Mouse (Mus musculus) regulatory T cell (primary cell): ENCODE data around the gene Vps4b.
"Not testable (repeated sequence)": the region's sequence is repeated elsewhere in the genome, so short reads cannot be mapped to it uniquely, and the experiment has no call there.

ENCODE experiments used
- in situ Hi-C: fragments of 300-600 bp; cut with MboI, MseI; formaldehyde crosslinking; loops from one replicate; pipeline ENCODE4 v1.15.1; 2025; ENCODE audit warnings: high pct_unique_total_duplicates

Gene Vps4b

DNA sequence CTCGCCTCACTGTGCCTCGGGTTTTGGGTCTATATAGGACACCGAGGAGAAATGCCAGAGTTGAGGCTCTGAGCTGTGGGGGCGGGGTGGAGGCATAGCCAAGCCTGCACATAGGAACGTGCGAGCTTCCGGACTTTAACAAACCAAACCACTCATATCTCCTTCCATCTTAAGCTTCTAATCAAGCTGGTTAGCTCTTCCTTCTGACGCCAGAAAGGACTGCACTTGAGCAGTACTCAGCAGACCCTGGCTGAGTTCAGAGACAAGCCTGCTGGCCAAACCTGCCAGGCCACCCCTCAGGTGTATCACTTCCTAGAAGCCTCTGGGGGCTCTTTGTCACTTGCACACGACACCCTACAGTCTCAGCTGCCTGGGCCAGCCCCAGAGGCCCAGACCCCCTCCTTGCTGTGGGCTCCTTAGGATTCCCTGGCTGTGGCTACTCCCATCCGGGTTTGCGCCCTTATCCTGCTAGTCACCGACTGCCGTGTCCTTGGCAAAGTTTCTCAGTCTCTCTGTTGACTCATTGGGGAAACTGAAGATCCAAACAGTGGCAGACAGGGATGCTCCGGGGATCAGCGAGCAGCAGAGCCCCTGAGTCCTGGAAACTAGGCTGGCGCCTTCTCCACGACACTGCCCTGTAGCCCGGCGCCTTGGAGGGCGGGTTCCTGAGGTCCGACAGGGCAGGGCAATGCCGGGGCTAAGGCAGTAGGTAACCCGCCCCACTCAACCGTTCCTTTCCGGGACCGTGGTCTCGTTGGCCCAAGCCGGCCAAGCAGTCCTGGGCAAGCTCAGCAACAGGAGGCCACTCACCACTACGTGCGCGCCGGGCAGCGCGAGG, 37.6 kb downstream of the Vps4b start:
- in situ Hi-C loops = no loop called here

DNA sequence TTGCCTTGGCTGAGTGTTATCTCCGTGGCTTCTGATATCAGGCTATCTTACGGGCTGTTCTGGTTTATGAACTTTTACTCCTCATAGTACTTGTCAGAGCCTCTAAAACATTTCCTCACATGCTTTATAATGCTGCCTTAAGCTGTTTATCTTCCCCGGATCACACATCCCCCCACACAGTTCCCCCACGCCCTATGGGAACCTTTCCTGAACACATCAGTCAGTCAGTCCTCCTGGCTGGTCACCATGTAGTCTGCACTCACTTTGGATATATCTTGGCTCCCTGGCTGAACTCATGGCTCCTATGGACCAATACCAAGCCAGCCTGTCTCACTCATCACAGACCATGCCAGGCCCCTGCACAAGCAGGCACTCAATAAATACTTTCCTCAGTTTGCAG, 39.9 kb downstream of the Vps4b start:
- in situ Hi-C loops = no loop called here

DNA sequence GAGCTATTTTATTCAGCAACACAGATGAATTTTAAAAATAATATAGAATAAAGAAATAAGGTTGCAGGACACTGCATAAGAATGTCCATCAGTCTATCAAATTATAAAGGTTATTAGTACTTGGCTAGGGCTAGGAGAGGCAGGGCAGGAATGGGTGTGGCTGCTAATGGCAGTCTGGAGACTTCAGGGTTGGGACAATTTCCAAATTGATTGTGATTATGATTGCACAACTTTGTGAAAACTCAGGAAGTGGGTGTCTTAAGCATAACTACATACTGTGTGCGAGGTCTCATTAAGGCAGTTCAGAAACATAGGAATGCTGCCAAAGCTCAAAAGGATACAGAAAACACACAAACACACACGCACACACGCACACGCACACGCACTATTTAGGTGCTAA, 44.5 kb downstream of the Vps4b start:
- in situ Hi-C loops = no loop called here

DNA sequence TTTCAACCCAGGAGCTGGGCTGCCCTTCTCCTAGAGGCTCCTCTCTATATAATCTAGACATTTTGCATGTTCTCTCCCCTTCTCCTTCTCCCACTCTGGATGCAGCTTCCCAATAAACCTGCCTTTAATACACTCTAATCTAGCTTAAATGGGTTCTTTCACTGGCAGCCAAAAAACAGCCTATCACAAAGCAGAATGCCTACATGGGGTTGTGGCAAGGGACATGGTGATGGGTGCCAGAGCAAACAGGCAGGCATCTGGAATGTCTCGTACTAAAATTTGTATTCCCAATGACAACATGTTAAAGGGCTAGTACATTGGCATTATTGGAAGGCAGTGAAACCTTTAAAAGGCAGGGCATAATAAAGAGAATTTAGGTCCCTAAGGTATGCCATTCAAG, 45.9 kb downstream of the Vps4b start:
- in situ Hi-C loops = no loop called here

DNA sequence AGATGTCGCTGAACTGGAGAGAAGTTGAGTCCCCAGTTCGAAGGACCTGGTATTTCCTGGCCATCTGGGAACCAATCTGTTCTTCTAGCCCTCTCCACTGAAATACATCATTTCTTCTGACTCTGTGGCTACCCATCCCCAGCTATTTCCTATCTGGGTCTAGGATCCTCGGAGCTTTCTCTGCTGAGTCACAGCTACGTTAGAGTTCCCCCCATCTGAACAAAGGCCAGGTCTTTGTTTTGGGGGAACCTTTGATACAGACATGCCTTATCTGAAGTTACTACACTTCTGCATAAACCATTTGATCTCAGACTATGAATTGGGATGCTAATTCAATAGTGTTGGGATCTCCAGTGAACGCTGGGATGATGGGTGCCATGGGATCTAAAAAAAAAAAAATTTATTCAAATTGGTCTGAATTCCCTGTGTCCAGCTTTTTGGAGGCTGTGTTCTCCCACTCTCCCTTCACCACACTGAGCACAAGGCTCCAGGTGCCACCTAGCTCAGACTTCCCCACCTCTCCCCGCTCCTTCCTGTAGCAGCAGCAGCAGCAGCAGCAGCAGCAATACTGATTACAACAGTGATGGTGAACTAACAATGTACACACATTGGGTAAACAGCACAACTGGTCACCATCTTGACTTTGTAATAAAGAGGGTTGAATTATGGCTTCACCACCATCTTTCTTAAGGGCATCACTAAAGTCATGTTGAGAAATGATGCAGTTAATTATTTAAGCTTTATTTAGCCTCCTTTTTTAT, 47.8 kb downstream of the Vps4b start:
- in situ Hi-C loops = loop anchor here (5.0 to 25.0 kb wide), 3 partner anchors 134 to 686 kb away; no protein-coding TSS in a partner anchor

DNA sequence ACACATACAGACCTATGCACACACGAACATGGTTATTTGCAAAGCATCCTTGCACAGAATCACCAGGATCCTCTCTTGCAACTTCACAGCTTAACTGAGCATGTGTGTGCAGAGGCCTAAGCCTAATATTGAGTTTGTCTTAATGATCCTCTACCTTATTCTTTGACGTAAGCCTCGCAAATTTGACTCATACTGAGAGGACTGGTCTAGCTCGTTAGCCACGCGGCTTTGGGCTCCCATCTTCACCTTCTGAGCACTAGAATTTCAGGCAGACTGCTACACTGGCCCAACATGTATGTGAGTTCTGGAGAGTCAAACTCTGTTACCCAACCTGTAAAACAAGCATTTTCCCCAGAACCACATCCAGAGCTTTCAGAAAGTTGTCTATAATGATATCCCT, 53.5 kb downstream of the Vps4b start:
- in situ Hi-C loops = loop anchor here (5.0 to 25.0 kb wide), 3 partner anchors 231 to 681 kb away; no protein-coding TSS in a partner anchor

DNA sequence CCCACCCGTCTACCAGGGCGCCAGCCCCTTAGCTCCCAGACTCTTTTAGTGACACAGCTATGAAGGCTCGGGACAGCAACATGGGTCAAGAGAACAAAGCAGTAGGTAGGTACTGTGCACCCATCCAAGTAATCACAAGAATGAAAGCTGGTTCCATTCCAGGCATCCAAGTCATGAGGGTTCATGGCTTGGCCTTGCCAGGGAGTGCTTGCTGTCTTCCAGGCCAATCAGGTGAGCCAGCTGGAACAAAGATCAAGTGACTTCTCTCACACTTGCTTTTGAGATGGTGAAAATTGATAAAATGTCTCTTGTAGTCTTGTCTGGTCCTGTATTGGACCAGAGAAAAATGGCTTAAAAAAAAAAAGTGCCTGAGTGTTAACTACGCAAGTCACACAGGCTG, 55.8 kb downstream of the Vps4b start:
- in situ Hi-C loops = loop anchor here (5.0 to 25.0 kb wide), 3 partner anchors 228 to 678 kb away; no protein-coding TSS in a partner anchor

DNA sequence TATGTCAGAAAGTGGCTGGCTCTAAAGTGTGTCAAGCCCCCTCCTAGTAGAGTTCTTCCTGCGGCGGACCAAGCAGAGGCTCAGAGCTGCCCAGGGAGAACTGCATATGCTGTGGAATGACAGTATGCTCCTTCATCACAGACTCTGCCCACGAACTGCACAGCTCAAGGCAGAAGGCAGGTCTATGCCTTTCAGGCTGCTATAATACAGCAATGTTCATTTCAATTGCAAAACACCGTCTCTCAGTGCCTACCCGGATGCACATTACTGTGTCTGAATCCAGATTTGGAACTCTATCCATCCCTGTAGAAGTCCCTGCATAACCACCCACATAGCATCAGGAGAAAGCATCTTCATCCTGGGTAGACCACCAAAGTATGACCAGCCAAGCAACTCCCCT, 56.7 kb downstream of the Vps4b start:
- in situ Hi-C loops = loop anchor here (5.0 to 25.0 kb wide), 4 partner anchors 228 to 678 kb away; no protein-coding TSS in a partner anchor

DNA sequence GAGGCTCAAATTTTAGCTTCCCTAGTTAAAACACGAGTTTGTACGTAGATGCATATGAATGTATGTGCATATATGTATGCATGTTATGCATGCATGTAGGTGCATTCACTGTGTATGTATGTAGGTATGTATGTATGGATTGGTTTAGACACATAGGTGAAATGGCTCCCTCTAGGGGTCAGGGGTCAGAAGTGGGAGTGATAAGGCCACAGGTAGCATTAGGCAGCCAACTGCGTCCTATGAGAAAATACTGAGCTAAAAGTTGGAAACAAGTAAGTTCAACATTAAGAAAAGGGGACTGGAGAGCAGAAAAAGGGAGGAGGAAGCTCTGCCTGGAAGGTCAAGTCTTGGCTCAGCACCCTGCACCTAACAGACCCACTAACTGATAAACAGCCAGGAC, 58.4 kb downstream of the Vps4b start:
- in situ Hi-C loops = loop anchor here (5.0 to 25.0 kb wide), 3 partner anchors 226 to 676 kb away; no protein-coding TSS in a partner anchor

DNA sequence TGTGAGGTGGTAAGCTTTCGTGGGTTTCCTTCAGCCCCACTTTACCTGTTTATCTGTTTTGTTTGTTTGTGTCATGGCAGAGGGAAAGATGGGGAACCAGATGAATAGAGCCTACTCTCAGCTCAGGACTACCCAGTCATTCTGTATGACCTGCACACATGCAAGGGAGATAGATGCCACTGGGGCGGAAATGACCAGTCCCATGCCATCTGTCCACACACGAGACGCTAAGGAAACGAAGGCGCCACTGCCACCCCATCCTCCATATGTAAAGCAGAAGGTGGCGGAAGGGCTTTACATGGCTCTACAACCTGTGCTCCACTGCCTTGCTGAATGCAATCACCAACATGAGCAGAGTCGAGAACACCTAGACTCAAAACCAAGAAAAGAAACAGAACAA, 60.3 kb downstream of the Vps4b start:
- in situ Hi-C loops = loop anchor here (5.0 to 25.0 kb wide), 3 partner anchors 224 to 674 kb away; no protein-coding TSS in a partner anchor

DNA sequence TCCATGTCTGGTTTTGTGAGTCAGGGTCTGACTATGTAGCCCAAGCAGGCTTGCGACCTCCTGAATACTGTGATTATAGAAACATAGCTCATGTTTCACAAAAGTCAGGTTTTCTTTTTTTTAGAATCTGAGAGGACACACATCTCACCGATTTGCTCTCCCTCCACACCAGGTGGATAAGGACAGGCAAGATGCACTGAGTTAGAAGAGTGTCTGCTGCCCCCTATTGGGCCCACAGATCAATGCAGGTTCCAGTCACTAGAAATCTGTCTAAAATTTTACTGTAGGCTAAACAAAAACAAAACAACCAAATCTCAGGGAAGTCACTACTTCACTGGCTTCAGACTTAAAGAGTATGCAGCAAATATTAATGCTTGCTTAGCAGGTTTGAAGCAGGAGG, 60.9 kb downstream of the Vps4b start:
- in situ Hi-C loops = loop anchor here (5.0 to 25.0 kb wide), 3 partner anchors 223 to 673 kb away; no protein-coding TSS in a partner anchor

DNA sequence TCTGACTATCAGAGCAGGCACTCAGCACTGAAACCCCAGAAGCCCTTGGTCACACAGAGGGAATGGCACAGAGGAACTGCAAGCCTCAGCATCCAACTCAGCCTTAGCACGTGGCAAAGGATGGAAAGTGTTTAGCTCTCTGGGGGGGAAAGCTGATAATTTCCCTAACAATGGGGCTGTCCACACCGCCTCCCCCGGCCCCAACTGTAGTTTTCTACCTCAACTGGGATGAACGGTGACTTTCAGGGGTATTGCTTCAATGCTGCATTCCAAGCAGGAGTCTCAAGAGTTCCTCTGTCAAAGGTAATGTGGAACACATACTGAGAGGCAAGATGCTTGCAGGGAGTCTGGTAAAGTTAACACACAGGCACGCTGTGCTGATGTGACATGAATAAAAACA, 74.5 kb downstream of the Vps4b start:
- in situ Hi-C loops = no loop called here

DNA sequence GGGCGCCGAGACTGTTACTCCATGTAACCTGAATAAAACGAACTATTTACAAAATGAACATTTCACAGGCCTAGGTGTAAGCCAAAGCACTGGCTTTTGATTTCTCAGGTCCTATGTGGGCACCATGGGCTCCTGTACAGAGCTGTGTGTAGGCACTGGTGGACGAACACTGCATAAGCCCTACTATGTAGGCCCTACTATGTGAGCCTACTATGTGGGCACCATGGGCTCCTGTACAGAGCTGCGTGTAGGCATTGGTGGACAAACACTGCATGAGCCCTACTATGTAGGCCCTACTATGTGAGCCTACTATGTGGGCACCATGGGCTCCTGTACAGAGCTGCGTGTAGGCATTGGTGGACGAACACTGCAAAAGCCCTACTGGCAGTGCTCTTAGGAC, 78.8 kb downstream of the Vps4b start:
- in situ Hi-C loops = not testable (repeated sequence)

DNA sequence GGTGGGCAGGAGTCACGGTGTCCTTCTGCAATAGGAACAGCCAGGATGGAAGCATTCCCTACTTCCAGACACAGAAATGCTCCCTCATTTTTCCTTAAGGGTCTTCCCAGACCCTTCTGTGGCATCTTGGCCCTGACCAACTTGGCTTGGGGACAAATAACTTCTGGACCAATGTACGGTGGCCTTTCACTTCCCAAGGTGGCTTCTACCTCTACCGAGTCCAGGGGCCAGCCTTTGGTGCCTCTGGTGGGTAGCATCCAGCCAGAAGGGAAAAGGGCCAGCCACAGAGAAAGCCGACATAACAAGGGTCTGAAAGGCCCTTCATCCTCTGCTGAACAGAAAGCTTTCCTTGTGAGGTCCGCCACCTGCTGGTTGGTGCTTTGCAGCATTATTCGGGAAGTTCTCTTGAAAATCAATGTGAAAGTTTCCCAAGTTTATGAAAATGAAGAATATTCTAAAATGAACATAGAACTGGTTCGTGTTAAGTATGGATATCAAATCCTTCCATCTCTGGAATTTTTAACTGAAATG, 79.4 kb downstream of the Vps4b start:
- in situ Hi-C loops = no loop called here

DNA sequence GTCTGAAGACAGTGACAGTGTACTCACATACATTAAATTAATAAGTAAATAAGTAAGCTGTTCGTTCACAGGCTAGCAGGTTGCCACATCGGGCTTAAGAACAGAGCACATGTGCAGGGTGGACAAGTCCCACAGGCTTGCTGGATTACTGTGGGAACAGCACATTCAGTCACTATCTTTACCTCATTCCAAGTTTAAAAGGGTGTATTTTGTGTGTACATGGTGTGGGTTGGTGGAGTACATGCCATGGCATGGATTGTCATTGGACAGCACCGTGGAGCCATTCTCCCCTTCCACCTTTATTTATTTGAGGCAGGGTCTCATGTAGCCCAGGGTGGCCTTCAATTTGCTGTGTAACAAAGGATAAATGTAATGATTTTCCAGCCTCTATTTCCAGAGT, 80.4 kb downstream of the Vps4b start:
- in situ Hi-C loops = no loop called here

DNA sequence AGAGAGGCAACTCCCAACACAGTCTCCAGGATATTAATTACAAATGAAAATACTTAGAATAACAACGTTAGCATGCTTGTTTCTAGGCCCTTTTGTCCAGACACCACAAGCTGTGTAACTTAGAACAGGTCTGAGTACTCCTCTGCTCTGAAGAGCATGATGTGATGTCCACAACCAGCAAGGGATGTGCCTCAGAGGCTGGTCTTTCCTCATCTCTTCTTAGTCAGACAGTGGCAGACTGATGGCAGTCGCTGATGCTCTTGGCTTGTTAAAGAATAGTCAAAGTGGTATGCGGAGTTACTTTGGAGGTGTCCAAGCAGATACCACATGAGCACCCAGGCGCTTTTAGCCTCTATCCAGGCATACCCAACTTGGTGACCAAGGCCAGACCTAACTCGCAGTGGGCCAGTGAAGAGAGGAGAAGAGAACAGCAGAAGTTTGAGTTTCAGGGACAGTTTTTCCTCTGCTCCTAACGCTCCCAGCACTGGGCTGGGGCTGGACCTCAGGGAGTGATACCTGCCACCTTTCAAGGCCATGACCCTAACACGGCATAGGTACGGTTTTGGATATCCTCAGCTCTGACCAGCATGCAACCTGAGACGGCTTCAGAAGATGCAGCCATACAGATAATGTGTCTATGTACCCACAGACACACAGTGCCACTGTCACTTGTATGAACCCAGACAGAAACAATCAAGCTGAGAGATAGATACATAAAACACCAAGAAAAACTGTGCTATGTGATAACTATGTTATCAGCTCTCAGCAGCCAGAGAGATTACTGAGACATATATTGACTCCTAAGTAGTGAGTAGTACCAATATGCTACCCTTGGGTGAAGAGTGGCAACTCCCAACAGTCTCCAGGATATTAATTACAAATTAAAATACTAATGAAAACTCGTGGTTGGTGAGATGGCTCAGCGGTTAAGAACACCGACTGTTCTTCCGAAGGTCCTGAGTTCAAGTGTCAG, 81.1 kb downstream of the Vps4b start:
- in situ Hi-C loops = no loop called here

DNA sequence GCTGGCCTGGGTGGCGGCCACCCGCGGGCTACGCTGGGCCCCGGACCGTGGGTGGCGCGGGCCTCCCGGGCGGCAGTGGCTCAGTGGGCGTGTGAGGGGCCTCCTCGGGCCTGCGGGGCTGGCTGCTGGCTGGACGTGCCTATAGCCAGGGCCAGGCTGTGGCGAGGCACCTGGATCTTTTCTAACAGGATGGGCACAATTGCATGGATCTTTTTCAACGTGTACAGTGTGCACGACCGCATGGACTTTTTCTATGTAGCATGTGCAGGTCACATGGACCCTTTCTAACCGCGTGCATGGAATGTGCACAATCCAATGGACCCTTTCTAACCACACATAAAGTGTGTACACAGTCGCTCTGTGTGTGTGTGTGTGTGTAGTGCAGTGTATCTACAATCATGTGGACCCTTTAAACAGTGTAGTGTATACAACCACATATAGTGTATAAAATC, 82.0 kb downstream of the Vps4b start:
- in situ Hi-C loops = loop anchor here (5.0 kb wide), 1 partner anchor 97 kb away; no protein-coding TSS in a partner anchor
